Mouse (Mus musculus): Measurements from ENCODE around the gene Col4a1.

DNA sequence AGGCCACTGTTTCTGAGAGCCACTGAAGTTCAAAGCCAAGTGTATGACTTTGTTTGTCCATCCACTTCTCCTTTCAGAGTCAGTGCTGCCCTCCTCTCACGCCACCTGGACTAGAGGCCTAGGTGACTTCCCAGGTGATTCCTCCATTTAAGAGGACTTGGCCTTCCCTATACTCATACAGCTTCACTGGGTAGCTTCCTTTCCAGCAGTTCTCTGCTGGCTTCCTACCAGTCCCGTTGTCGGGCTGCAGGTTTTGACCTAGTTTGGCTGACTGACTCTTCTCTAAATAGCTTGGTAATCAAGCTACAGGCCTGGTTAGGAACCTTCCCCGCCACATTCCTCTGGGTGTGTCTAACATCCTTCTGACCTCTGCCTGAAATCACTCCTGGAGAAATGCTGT is 18.9 kb upstream of the Col4a1 start:
- TF ChIP-seq CTCF (IDR thresholded peaks at IDR 0.05; ENCODE audit: borderline replicate concordance, control insufficient read depth, extremely low read depth, insufficient read depth, low read length, poor library complexity) = no peak
- TF ChIP-seq POLR2A (IDR thresholded peaks at IDR 0.05; ENCODE audit: control insufficient read depth, extremely low read depth, insufficient read depth, low read length, poor library complexity) = no peak

Measured in thymus, adult 2 months (tissue).